Mouse (Mus musculus): ENCODE data around the gene Ppp4c.

- no peak for TF ChIP-seq CTCF (IDR thresholded peaks at IDR 0.05; ENCODE audit: control insufficient read depth, insufficient read depth, low read length)
- TF ChIP-seq POLR2A (IDR thresholded peaks at IDR 0.05; ENCODE audit: borderline replicate concordance, control insufficient read depth, low read depth, low read length): no peak
Measured at GRCm38 (mm10) chr7:126816494-126816893, 24.2 kb upstream of the Ppp4c start.

Measured in bone marrow, adult 2 months (tissue).